Mouse (Mus musculus) embryonic facial prominence, embryonic 12.5 days (tissue): ENCODE measurements at regions not wholly inside any gene's neighbourhood (a gene's known extent, or its start where the extent isn't known, plus 50 kb on each side); places are given as distances from the start of the nearest gene placed in this dataset.

Experiments used
- ATAC-seq: fragments of 200-750 bp; cut with Nextera tagmentation; 2 replicates; pipeline ENCODE4 v1.8.0; 2017; ENCODE audit not compliant: insufficient number of reproducible peaks, insufficient read depth, low FRiP score, low TSS enrichment
- H3K27ac ChIP-seq: fragments of 300-500 bp; sonication (generic); 2 replicates; pipeline ENCODE4 v1.5.1; 2016; ENCODE audit warnings: mild to moderate bottlenecking
- H3K27me3 ChIP-seq: fragments of 300-500 bp; sonication (generic); 2 replicates; pipeline ENCODE4 v1.6.1; 2016; ENCODE audit warnings: mild to moderate bottlenecking, moderate library complexity
- H3K36me3 ChIP-seq: fragments of 300-500 bp; sonication (generic); 2 replicates; pipeline ENCODE4 v1.6.1; 2016; ENCODE audit warnings: mild to moderate bottlenecking
- H3K4me1 ChIP-seq: fragments of 300-500 bp; sonication (generic); 2 replicates; pipeline ENCODE4 v1.6.1; 2016
- H3K4me2 ChIP-seq: fragments of 300-500 bp; sonication (generic); replicated peaks from 2 replicates; pipeline ENCODE4 v1.6.1; 2016; ENCODE audit warnings: mild to moderate bottlenecking, moderate library complexity
- H3K4me3 ChIP-seq: fragments of 300-500 bp; sonication (generic); 2 replicates; pipeline ENCODE4 v1.5.1; 2016; ENCODE audit warnings: mild to moderate bottlenecking
- H3K9ac ChIP-seq: fragments of 300-500 bp; sonication (generic); 2 replicates; pipeline ENCODE4 v1.6.1; 2016; ENCODE audit warnings: mild to moderate bottlenecking, moderate library complexity
- H3K9me3 ChIP-seq: fragments of 300-500 bp; sonication (generic); 2 replicates; pipeline ENCODE4 v1.6.1; 2016; ENCODE audit warnings: mild to moderate bottlenecking, moderate library complexity
- WGBS: fragments of 180-500 bp; shearing (Covaris S2); methylation state at CpG from one replicate; pipeline ENCODE4 v1.1.7; 2016; 5-methylcytosine and 5-hydroxymethylcytosine counted together

DNA sequence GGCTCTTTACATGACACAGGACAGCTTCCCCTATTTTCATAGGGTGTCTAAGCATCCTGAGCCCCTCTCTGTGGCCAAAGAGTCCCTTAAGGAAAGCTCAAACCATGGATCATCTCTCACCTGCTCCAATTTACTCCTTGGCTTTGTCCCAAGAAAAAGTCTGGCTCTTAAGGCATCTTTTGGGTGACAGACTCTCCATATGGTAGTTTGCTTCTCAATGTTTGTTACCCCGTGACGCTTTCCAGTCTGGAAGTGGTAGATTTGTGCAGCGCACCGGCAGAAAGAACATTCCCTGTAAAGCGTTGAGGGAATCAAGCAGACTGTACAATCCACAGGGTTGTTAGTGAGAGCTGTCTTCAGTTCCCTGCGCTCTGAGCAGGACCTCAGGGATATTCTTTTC is 350.8 kb upstream of the Arid1b start:
- ATAC-seq = no peak
- no peak overlapping the region for H3K9ac ChIP-seq
- H3K36me3 ChIP-seq = no peaks in the 10 kb centered on the region
- no peak overlapping the region for H3K27ac ChIP-seq
- H3K4me1 ChIP-seq = no peaks in the 10 kb centered on the region
- H3K4me2 ChIP-seq = no peak overlapping the region
- no peak overlapping the region for H3K4me3 ChIP-seq
- 76% methylated on average over 6 of the region's 6 CpGs for WGBS
- H3K9me3 ChIP-seq = no peaks in the 10 kb centered on the region
- H3K27me3 ChIP-seq = no peaks in the 10 kb centered on the region

GRCm38 (mm10) chr17:4648603-4649002 is 345.5 kb upstream of the Arid1b start:
- Histone ChIP-seq H3K4me1 (no peaks in the 10 kb centered on the region), H3K9me3 (no peaks in the 10 kb centered on the region), H3K27me3 (no peaks in the 10 kb centered on the region), H3K4me3 (no peak overlapping the region), H3K4me2 (no peak overlapping the region), H3K27ac (no peak overlapping the region), H3K9ac (no peak overlapping the region), H3K36me3 (no peaks in the 10 kb centered on the region)
- 84% methylated on average over 4 of the region's 4 CpGs for WGBS
- no peak for ATAC-seq

- Histone ChIP-seq H3K4me2 (no peak overlapping the region), H3K9me3 (no peaks in the 10 kb centered on the region), H3K36me3 (no peaks in the 10 kb centered on the region), H3K4me3 (no peak overlapping the region), H3K9ac (no peak overlapping the region), H3K4me1 (no peaks in the 10 kb centered on the region), H3K27me3 (no peaks in the 10 kb centered on the region), H3K27ac (no peak overlapping the region)
- 81% methylated on average over 3 of the region's 3 CpGs for WGBS
- no peak for ATAC-seq
Observed at GRCm38 (mm10) chr17:4654221-4654620, 339.9 kb upstream of the Arid1b start.

- H3K27ac ChIP-seq = no peak overlapping the region
- no peak overlapping the region for H3K4me2 ChIP-seq
- H3K36me3 ChIP-seq = no peaks in the 10 kb centered on the region
- H3K9me3 ChIP-seq = no peaks in the 10 kb centered on the region
- H3K9ac ChIP-seq = no peak overlapping the region
- no peak overlapping the region for H3K4me3 ChIP-seq
- no peaks in the 10 kb centered on the region for H3K4me1 ChIP-seq
- H3K27me3 ChIP-seq = no peaks in the 10 kb centered on the region
- 87% methylated on average over 5 of the region's 5 CpGs for WGBS
- ATAC-seq = no peak
Observed at GRCm38 (mm10) chr17:4661996-4662395, 332.1 kb upstream of the Arid1b start.

- Histone ChIP-seq H3K9me3 (no peaks in the 10 kb centered on the region), H3K27me3 (no peaks in the 10 kb centered on the region), H3K27ac (no peak overlapping the region), H3K4me2 (no peak overlapping the region), H3K36me3 (no peaks in the 10 kb centered on the region), H3K4me3 (no peak overlapping the region), H3K9ac (no peak overlapping the region), H3K4me1 (no peaks in the 10 kb centered on the region)
- WGBS = 74% methylated on average over 3 of the region's 3 CpGs
- no peak for ATAC-seq
Observed at GRCm38 (mm10) chr17:4668511-4668910, 325.6 kb upstream of the Arid1b start.

- no peak overlapping the region for H3K4me3 ChIP-seq
- no peaks in the 10 kb centered on the region for H3K27me3 ChIP-seq
- no peak overlapping the region for H3K27ac ChIP-seq
- no peak overlapping the region for H3K4me2 ChIP-seq
- no peaks in the 10 kb centered on the region for H3K9me3 ChIP-seq
- H3K36me3 ChIP-seq = no peaks in the 10 kb centered on the region
- H3K4me1 ChIP-seq = no peaks in the 10 kb centered on the region
- no peak for ATAC-seq
- no peak overlapping the region for H3K9ac ChIP-seq
- WGBS = 70% methylated on average over 2 of the region's 2 CpGs
Observed at GRCm38 (mm10) chr17:4673271-4673670, 320.9 kb upstream of the Arid1b start.

GRCm38 (mm10) chr17:4706421-4706820 is 287.7 kb upstream of the Arid1b start:
- 78% methylated on average over 1 of the region's 1 CpGs for WGBS
- Histone ChIP-seq H3K9ac (no peak overlapping the region), H3K27ac (no peak overlapping the region), H3K4me3 (no peak overlapping the region), H3K36me3 (no peaks in the 10 kb centered on the region), H3K9me3 (no peaks in the 10 kb centered on the region), H3K4me1 (no peaks in the 10 kb centered on the region), H3K27me3 (no peaks in the 10 kb centered on the region), H3K4me2 (no peak overlapping the region)
- ATAC-seq = no peak

- no peaks in the 10 kb centered on the region for H3K9me3 ChIP-seq
- no peak overlapping the region for H3K4me3 ChIP-seq
- no peak overlapping the region for H3K27ac ChIP-seq
- H3K27me3 ChIP-seq = no peaks in the 10 kb centered on the region
- H3K9ac ChIP-seq = no peak overlapping the region
- 84% methylated on average over 4 of the region's 4 CpGs for WGBS
- no peaks in the 10 kb centered on the region for H3K4me1 ChIP-seq
- no peaks in the 10 kb centered on the region for H3K36me3 ChIP-seq
- no peak for ATAC-seq
- no peak overlapping the region for H3K4me2 ChIP-seq
Observed at GRCm38 (mm10) chr17:4721061-4721460, 273.1 kb upstream of the Arid1b start.

DNA sequence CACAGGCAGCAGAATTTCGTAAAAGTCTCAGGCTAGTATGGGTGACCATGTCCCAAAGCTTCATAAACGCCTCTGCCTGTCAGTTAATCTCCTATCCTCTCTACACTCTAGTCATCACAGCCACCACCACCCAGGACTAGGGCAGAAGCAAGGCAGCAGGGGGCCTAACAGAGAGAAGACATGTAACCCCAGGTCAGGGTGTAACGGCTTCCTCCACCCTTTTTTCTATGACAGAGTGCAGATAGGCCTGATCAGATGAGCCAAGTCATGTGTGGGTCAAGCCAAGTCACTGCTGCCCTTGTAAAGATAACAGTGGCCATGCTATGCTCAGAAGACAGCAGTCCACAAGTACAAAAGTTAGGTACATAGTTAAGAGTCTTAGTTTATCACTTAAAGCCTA is 270.1 kb upstream of the Arid1b start:
- ATAC-seq = no peak
- WGBS = 83% methylated on average over 3 of the region's 3 CpGs
- Histone ChIP-seq H3K9me3 (no peaks in the 10 kb centered on the region), H3K9ac (no peak overlapping the region), H3K27me3 (no peaks in the 10 kb centered on the region), H3K4me2 (no peak overlapping the region), H3K27ac (no peak overlapping the region), H3K4me3 (no peak overlapping the region), H3K36me3 (no peaks in the 10 kb centered on the region), H3K4me1 (no peaks in the 10 kb centered on the region)

- H3K36me3 ChIP-seq = no peaks in the 10 kb centered on the region
- no peaks in the 10 kb centered on the region for H3K9me3 ChIP-seq
- no peak for ATAC-seq
- H3K9ac ChIP-seq = no peak overlapping the region
- H3K4me1 ChIP-seq = no peaks in the 10 kb centered on the region; the same call in 1 of the 2 replicates
- WGBS = 71% methylated on average over 12 of the region's 12 CpGs
- H3K27ac ChIP-seq = no peak overlapping the region
- no peak overlapping the region for H3K4me3 ChIP-seq
- no peaks in the 10 kb centered on the region for H3K27me3 ChIP-seq
- H3K4me2 ChIP-seq = no peak overlapping the region
Observed at GRCm38 (mm10) chr17:4726331-4726741, 267.8 kb upstream of the Arid1b start.

DNA sequence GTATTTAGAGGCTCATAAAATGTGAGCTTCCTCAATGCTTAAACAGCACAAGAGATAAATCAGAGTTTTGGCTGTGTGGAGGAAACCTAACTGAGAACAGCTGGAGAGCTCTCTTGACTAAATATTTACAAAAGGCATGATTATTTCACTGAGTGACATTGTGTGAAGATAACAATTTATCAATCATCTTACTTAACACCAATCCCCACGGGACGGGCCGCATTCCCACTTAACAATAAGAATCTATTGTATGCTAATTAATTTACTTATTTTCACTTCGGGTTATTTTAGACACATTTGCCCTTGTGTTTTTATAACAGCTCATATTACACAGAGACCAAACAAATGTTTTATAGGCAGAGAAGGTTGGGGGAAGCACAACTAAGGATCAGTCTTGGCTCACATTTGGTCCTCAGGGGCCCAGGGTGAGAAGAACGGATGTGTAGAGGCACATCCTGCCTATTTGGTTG is 259.7 kb upstream of the Arid1b start:
- H3K36me3 ChIP-seq = no peaks in the 10 kb centered on the region
- no peaks in the 10 kb centered on the region; the same call in 1 of the 2 replicates for H3K4me1 ChIP-seq
- H3K4me3 ChIP-seq = no peak overlapping the region
- H3K9me3 ChIP-seq = no peaks in the 10 kb centered on the region
- ATAC-seq = no peak
- no peak overlapping the region for H3K4me2 ChIP-seq
- H3K9ac ChIP-seq = no peak overlapping the region
- H3K27me3 ChIP-seq = no peaks in the 10 kb centered on the region
- H3K27ac ChIP-seq = no peak overlapping the region
- WGBS = 59% methylated on average over 5 of the region's 5 CpGs

DNA sequence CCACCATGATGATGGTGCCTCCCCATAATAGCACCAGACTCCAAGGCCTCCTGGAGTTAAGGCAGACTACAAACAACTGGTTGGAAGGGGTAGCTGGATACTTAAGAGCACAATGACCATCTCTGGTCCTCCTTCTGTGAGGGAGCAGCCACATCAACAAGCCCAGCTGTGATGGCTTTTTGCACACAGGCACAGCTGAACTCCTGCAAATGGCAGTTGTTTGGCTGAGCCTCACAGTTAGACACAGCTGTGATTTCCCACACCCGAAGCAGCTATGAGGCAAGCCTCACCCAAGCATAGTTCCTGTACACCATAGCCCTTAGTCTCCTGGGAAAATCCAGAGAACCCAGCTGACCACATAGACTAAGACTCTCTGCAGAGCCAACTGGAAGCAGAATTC is 258.9 kb upstream of the Arid1b start:
- Histone ChIP-seq H3K9me3 (no peaks in the 10 kb centered on the region), H3K9ac (no peak overlapping the region), H3K4me1 (no peaks in the 10 kb centered on the region; the same call in 1 of the 2 replicates), H3K36me3 (no peaks in the 10 kb centered on the region), H3K4me2 (no peak overlapping the region), H3K27ac (no peak overlapping the region), H3K4me3 (no peak overlapping the region), H3K27me3 (no peaks in the 10 kb centered on the region)
- 57% methylated on average over 1 of the region's 1 CpGs for WGBS
- ATAC-seq = no peak

GRCm38 (mm10) chr17:4736689-4737088 is 257.4 kb upstream of the Arid1b start:
- no peaks in the 10 kb centered on the region for H3K4me1 ChIP-seq
- H3K9me3 ChIP-seq = no peaks in the 10 kb centered on the region
- no peak overlapping the region for H3K27ac ChIP-seq
- H3K4me3 ChIP-seq = no peak overlapping the region
- no peaks in the 10 kb centered on the region for H3K36me3 ChIP-seq
- H3K4me2 ChIP-seq = no peak overlapping the region
- 88% methylated on average over 3 of the region's 3 CpGs for WGBS
- H3K9ac ChIP-seq = no peak overlapping the region
- no peak for ATAC-seq
- H3K27me3 ChIP-seq = no peaks in the 10 kb centered on the region
